Mouse (Mus musculus): ENCODE measurements around the gene Fcamr.

Fcamr gene

DNA sequence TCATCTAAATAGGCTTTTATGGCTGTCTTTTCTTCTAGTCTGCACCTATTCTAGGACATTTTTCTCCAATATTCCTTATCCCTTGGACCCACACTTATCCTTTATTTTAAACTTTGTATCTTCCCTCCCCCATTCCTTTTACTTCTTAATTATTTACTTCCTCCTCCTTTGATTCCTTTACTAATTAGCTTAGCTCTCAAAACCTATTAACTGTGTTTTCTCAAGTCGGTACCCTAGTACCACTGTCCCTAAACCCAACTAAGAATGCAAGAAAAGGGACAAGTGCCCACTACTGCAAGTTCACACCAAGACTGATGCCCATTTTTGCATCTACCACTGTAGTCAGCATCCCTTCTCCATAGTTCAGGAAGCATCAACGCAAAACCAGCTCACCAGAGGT is 55.0 kb downstream of the Fcamr start:
- no peak for DNase-seq

DNA sequence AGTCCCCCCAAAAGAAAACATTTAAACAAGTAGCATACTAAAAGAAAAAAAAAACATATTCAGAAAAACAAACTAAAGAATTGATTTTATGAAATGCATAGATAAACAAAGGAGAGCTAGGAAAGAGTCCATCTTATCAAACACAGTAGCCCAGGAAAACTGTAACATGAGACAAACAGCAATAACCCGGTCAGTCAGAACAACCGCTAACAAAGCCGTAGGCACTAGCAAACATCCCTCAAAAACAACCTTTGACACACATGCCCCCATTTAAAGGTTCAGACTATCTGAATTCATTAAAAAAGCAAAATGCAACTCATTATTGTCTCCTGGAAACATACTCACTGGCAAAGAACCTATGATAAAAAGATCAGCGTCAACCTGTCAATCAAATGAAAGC is 56.8 kb downstream of the Fcamr start:
- no peak for DNase-seq

DNA sequence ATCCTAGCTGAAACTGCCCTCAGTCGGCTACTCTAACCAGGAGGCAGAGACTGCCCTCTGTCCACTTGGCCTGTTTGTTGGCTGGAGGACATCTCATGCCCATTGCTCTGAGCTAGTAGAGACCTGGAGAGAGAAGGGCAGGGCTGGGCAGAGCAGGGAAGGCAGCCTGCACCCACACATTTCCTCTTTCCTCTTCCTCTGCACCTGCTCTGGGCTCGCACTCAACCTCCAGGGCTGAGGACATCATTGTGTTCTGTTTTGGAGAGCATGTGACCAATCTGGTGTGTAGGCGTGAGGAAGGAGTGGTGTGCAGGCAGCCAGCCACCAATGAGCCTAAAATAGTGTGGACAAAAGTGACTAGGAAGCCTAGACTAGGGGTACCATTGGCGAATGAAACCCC is 63.5 kb downstream of the Fcamr start:
- DNase-seq = no peak
